Mouse (Mus musculus): Measurements from ENCODE around the gene Soga1. TPM values are rescaled to one million over a fixed set of nuclear protein-coding genes. Genes with fewer than 3 reads are reported as not detected.
A peak's percentile ranks its signal among the peaks of the same experiment; 100 is the strongest.

The Soga1 gene
- polyA plus RNA-seq (2014; fragmentation: Nextera tagmentation; extraction: Ambion mirVana) = 7.3 and 8.1 TPM in 2 replicates

GRCm38 (mm10) chr2:157078793-157079700, at the start of gene Soga1:
TSS of gene Soga1 (minus strand) at chr2:157079254.
- 2% methylated on average over 89 of the region's 136 CpGs for WGBS
- H3K27ac ChIP-seq (ENCODE audit: low read length) = peak within 1 kb of the TSS; percentile 94
- H3K27me3 ChIP-seq (ENCODE audit: control insufficient read depth, insufficient read depth, low read length) = no peaks in the 10 kb centered on the region
- H3K9me3 ChIP-seq (ENCODE audit: control insufficient read depth, low read depth, low read length) = no peaks in the 10 kb centered on the region
- H3K4me2 ChIP-seq (replicated peaks; ENCODE audit: low read depth, low read length) = peak within 1 kb of the TSS; percentile 92
- peak; percentile 90 for ATAC-seq (ENCODE audit: insufficient number of reproducible peaks, insufficient read depth, low FRiP score, low read depth)
- H3K4me3 ChIP-seq (ENCODE audit: low read depth, low read length) = peak within 1 kb of the TSS; percentile 94
- peak within 1 kb of the TSS; percentile 95 for H3K9ac ChIP-seq (replicated peaks; ENCODE audit: low read depth, low read length)
- H3K36me3 ChIP-seq (ENCODE audit: control insufficient read depth, insufficient read depth, low read length) = no peaks in the 10 kb centered on the region
- H3K4me1 ChIP-seq (ENCODE audit: control insufficient read depth, insufficient read depth, low read length) = peaks cover 39% of the 10 kb centered on the region

DNA sequence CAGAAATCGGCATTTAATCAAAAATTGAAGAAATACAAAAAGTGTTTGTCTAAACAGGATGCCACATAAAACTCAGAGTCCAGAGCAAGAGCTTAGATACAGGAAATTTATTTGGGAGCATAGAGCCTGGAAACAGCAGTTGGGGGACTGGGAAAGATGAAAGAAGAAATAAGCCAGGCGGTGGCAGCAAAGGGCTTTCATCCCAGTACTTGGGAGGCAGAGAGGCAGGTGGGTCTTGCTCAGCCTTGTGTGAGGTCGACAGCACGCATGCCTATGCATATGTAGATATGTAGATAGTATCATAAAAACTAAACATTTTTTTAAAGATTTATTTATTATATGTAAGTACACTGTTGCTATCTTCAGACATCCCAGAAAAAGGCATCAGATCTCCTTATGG, 49.0 kb upstream of the Soga1 start:
- Histone ChIP-seq H3K9me3 (ENCODE audit: control insufficient read depth, low read depth, low read length) (no peaks in the 10 kb centered on the region), H3K4me3 (ENCODE audit: low read depth, low read length) (no peak overlapping the region), H3K9ac (replicated peaks; ENCODE audit: low read depth, low read length) (no peak overlapping the region), H3K4me1 (ENCODE audit: control insufficient read depth, insufficient read depth, low read length) (no peaks in the 10 kb centered on the region), H3K27me3 (ENCODE audit: control insufficient read depth, insufficient read depth, low read length) (no peaks in the 10 kb centered on the region), H3K27ac (ENCODE audit: low read length) (no peak overlapping the region), H3K4me2 (replicated peaks; ENCODE audit: low read depth, low read length) (no peak overlapping the region), H3K36me3 (ENCODE audit: control insufficient read depth, insufficient read depth, low read length) (peaks cover 4% of the 10 kb centered on the region; the same call in 1 of the 2 replicates)
- no peak for ATAC-seq (ENCODE audit: insufficient number of reproducible peaks, insufficient read depth, low FRiP score, low read depth)
- WGBS = 45% methylated on average over 4 of the region's 4 CpGs

DNA sequence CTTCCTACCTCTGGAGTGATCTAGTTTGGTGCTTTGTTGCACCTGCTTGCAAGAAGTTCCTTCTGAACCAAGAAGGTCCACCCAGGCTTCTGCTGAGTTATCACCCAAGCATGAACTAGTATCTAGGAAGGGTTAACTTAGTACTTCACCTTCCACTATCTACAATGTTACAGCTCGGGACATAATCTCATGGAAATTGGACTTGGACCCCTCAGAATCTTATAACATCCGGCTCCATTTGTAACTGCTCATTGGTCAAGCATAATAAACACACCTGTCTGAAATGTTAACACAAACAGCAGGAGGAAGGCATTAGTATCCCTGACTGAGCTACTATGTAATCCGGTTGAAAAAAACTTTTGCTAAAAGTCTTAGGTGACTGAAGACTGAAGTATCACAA, 48.3 kb upstream of the Soga1 start:
- 53% methylated on average over 3 of the region's 3 CpGs for WGBS

GRCm38 (mm10) chr2:157125246-157125645, 46.2 kb upstream of the Soga1 start:
- H3K27ac ChIP-seq (ENCODE audit: low read length) = no peak overlapping the region
- H3K27me3 ChIP-seq (ENCODE audit: control insufficient read depth, insufficient read depth, low read length) = no peaks in the 10 kb centered on the region
- no peak overlapping the region for H3K9ac ChIP-seq (replicated peaks; ENCODE audit: low read depth, low read length)
- no peak overlapping the region for H3K4me3 ChIP-seq (ENCODE audit: low read depth, low read length)
- no peak for ATAC-seq (ENCODE audit: insufficient number of reproducible peaks, insufficient read depth, low FRiP score, low read depth)
- no peak overlapping the region for H3K4me2 ChIP-seq (replicated peaks; ENCODE audit: low read depth, low read length)
- no peaks in the 10 kb centered on the region for H3K4me1 ChIP-seq (ENCODE audit: control insufficient read depth, insufficient read depth, low read length)
- no peaks in the 10 kb centered on the region for H3K9me3 ChIP-seq (ENCODE audit: control insufficient read depth, low read depth, low read length)
- WGBS = 75% methylated on average over 3 of the region's 3 CpGs
- peaks cover 8% of the 10 kb centered on the region; the same call in 1 of the 2 replicates for H3K36me3 ChIP-seq (ENCODE audit: control insufficient read depth, insufficient read depth, low read length)

More for the DNA sequence above, 48.3 kb upstream of the Soga1 start:
- no peaks in the 10 kb centered on the region for H3K27me3 ChIP-seq (ENCODE audit: control insufficient read depth, insufficient read depth, low read length)
- H3K27ac ChIP-seq (ENCODE audit: low read length) = no peak overlapping the region
- ATAC-seq (ENCODE audit: insufficient number of reproducible peaks, insufficient read depth, low FRiP score, low read depth) = no peak
- no peak overlapping the region for H3K9ac ChIP-seq (replicated peaks; ENCODE audit: low read depth, low read length)
- H3K36me3 ChIP-seq (ENCODE audit: control insufficient read depth, insufficient read depth, low read length) = peaks cover 4% of the 10 kb centered on the region; the same call in 1 of the 2 replicates
- H3K4me3 ChIP-seq (ENCODE audit: low read depth, low read length) = no peak overlapping the region
- H3K4me2 ChIP-seq (replicated peaks; ENCODE audit: low read depth, low read length) = no peak overlapping the region
- no peaks in the 10 kb centered on the region for H3K9me3 ChIP-seq (ENCODE audit: control insufficient read depth, low read depth, low read length)
- no peaks in the 10 kb centered on the region for H3K4me1 ChIP-seq (ENCODE audit: control insufficient read depth, insufficient read depth, low read length)

DNA sequence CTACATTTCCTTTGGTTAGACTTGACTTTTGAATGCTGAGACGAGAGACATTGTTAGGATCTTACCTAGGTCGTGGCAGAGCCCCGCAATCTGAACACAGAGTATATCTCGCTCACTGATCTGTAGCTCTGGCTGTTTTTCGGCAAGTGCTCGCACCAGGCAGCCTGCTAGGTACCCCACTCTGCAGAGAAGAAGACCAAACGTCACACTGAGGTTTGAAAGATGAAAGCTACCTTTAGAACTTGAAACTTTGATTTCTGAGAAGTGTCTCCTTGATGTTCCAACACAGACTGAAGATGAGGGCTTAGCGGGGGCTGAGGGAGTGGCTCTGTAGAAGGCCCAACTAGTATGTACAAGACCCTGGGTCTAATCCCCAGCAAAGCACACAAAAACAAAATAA, 42.7 kb upstream of the Soga1 start:
- no peaks in the 10 kb centered on the region for H3K4me1 ChIP-seq (ENCODE audit: control insufficient read depth, insufficient read depth, low read length)
- H3K4me2 ChIP-seq (replicated peaks; ENCODE audit: low read depth, low read length) = no peak overlapping the region
- WGBS = 90% methylated on average over 8 of the region's 8 CpGs
- no peaks in the 10 kb centered on the region for H3K9me3 ChIP-seq (ENCODE audit: control insufficient read depth, low read depth, low read length)
- H3K27ac ChIP-seq (ENCODE audit: low read length) = no peak overlapping the region
- H3K9ac ChIP-seq (replicated peaks; ENCODE audit: low read depth, low read length) = no peak overlapping the region
- H3K36me3 ChIP-seq (ENCODE audit: control insufficient read depth, insufficient read depth, low read length) = peaks cover 13% of the 10 kb centered on the region; the same call in 1 of the 2 replicates
- ATAC-seq (ENCODE audit: insufficient number of reproducible peaks, insufficient read depth, low FRiP score, low read depth) = no peak
- H3K27me3 ChIP-seq (ENCODE audit: control insufficient read depth, insufficient read depth, low read length) = no peaks in the 10 kb centered on the region
- no peak overlapping the region for H3K4me3 ChIP-seq (ENCODE audit: low read depth, low read length)

- Histone ChIP-seq H3K4me1 (ENCODE audit: control insufficient read depth, insufficient read depth, low read length) (no peaks in the 10 kb centered on the region), H3K27me3 (ENCODE audit: control insufficient read depth, insufficient read depth, low read length) (no peaks in the 10 kb centered on the region), H3K27ac (ENCODE audit: low read length) (no peak overlapping the region), H3K4me3 (ENCODE audit: low read depth, low read length) (no peak overlapping the region), H3K9ac (replicated peaks; ENCODE audit: low read depth, low read length) (no peak overlapping the region), H3K36me3 (ENCODE audit: control insufficient read depth, insufficient read depth, low read length) (peaks cover 17% of the 10 kb centered on the region), H3K9me3 (ENCODE audit: control insufficient read depth, low read depth, low read length) (no peaks in the 10 kb centered on the region), H3K4me2 (replicated peaks; ENCODE audit: low read depth, low read length) (no peak overlapping the region)
- ATAC-seq (ENCODE audit: insufficient number of reproducible peaks, insufficient read depth, low FRiP score, low read depth) = no peak
- WGBS = 58% methylated on average over 3 of the region's 3 CpGs
Observed at GRCm38 (mm10) chr2:157119075-157119474, 40.0 kb upstream of the Soga1 start.

- peaks cover 21% of the 10 kb centered on the region for H3K36me3 ChIP-seq (ENCODE audit: control insufficient read depth, insufficient read depth, low read length)
- WGBS = 63% methylated on average over 4 of the region's 4 CpGs
- ATAC-seq (ENCODE audit: insufficient number of reproducible peaks, insufficient read depth, low FRiP score, low read depth) = peak; percentile 67
Observed at GRCm38 (mm10) chr2:157118556-157118955, 39.5 kb upstream of the Soga1 start.

DNA sequence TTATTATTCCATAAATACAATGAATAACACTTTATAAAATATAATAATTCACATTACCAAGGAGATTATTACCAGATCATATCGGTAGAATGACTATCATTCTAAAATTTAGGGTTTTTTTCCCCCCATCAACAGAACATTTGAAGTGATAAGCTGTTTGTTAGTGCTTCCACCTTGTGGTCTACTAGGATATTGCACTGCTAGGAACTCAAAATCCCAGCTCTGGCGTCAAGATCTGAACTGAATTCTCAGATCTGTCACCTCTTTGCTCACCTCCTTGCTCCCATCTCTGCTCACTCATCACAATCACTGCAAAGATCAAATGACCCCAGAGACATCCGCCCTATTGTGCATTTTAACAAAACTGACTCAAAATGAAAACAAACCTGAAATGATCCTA, 37.9 kb upstream of the Soga1 start:
- Histone ChIP-seq H3K27me3 (ENCODE audit: control insufficient read depth, insufficient read depth, low read length) (no peaks in the 10 kb centered on the region), H3K4me3 (ENCODE audit: low read depth, low read length) (no peak overlapping the region), H3K4me1 (ENCODE audit: control insufficient read depth, insufficient read depth, low read length) (no peaks in the 10 kb centered on the region), H3K4me2 (replicated peaks; ENCODE audit: low read depth, low read length) (no peak overlapping the region), H3K27ac (ENCODE audit: low read length) (no peak overlapping the region), H3K36me3 (ENCODE audit: control insufficient read depth, insufficient read depth, low read length) (peaks cover 27% of the 10 kb centered on the region), H3K9me3 (ENCODE audit: control insufficient read depth, low read depth, low read length) (no peaks in the 10 kb centered on the region), H3K9ac (replicated peaks; ENCODE audit: low read depth, low read length) (no peak overlapping the region)
- no peak for ATAC-seq (ENCODE audit: insufficient number of reproducible peaks, insufficient read depth, low FRiP score, low read depth)
- 19% methylated on average over 3 of the region's 3 CpGs for WGBS

More at GRCm38 (mm10) chr2:157118556-157118955, 39.5 kb upstream of the Soga1 start:
- Histone ChIP-seq H3K4me1 (ENCODE audit: control insufficient read depth, insufficient read depth, low read length) (no peaks in the 10 kb centered on the region), H3K4me3 (ENCODE audit: low read depth, low read length) (no peak overlapping the region), H3K4me2 (replicated peaks; ENCODE audit: low read depth, low read length) (no peak overlapping the region), H3K27me3 (ENCODE audit: control insufficient read depth, insufficient read depth, low read length) (no peaks in the 10 kb centered on the region), H3K9ac (replicated peaks; ENCODE audit: low read depth, low read length) (no peak overlapping the region), H3K27ac (ENCODE audit: low read length) (no peak overlapping the region), H3K9me3 (ENCODE audit: control insufficient read depth, low read depth, low read length) (no peaks in the 10 kb centered on the region)
